Mouse (Mus musculus) thymus, postnatal 36 days (tissue): ENCODE results near the gene Gpam.

Source experiments
- DNase-seq, 2 experiments: peaks; one replicate each; pipeline ENCODE4 v3.0.0; 2022; ENCODE audit warnings: mixed read lengths in 2 of 2

The Gpam gene

GRCm38 (mm10) chr19:55138506-55138905 is 11.5 kb upstream of the Gpam start:
- no peak for DNase-seq

DNA sequence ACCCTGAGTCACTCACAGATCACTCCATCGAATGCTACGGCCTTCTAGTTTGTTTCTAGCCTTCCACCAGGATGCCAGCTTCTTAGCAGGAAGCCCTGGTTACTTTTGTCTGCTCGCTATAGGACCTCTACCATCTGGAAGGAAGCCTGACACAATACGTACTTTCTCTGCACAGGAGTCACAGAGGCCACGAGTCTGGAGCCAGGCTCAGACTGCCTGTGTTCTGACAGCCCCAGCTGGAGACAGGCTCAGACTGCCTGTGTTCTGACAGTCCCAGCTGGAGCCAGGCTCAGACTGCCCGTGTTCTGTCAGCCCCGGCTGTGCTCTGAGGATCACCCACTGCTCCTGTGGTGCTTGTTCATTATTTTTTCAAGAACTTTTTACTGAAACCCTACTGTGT is 10.8 kb upstream of the Gpam start:
- DNase-seq: no peak

DNA sequence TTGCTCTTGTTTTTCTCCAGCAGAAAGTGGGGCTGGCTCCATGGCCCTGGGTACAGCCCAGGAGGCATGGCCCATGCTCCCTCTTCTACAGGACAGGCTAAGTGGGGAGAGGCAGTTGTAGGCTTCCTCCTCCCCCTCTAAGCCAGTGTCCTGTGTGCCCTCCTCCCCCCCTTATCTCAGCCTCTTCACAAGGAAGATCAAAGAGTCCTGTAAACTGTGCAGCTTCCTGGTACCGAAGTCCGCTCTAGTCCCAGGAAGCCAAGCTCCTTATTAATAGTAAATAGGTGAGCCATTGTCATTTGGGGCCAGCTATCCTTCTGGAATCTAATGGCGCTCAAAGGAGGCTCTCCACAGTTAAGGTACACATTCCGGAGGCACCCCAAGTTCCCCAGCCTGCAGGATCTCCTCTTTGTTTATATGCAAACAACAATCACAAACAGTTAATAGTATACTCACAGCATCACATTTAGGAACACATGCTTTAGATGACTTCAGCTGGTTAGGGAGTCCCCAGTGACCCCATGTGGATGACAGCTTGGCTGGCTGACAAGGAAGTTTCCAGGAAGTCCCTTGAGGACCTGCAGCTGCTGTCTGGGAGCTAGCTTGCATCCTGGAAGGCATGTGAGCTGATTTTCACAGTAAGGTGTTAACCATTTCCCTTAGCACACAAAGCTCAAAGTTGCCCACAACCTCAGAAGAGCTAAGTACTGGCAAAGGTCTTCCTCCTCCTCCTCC is 9.8 kb upstream of the Gpam start:
- DNase-seq: no peak

DNA sequence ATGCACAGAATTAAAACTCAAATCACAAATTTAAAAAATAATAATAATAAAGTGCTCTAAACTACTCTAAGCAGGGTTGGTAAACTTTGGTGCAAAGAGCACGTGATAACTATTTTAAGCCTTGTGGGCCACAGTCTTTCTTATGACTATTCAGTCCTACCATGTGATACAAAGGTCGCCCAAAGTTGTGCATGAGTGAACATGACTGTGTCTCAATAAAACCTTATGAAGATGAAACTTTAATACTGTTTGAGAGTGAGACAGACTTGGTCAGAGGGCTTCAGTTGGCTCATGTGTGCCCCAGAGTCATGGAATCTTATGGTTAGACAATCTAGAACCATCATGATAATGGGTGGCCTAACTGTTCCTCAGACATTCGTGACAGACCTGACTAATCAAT is 8.9 kb upstream of the Gpam start:
- DNase-seq: no peak

DNA sequence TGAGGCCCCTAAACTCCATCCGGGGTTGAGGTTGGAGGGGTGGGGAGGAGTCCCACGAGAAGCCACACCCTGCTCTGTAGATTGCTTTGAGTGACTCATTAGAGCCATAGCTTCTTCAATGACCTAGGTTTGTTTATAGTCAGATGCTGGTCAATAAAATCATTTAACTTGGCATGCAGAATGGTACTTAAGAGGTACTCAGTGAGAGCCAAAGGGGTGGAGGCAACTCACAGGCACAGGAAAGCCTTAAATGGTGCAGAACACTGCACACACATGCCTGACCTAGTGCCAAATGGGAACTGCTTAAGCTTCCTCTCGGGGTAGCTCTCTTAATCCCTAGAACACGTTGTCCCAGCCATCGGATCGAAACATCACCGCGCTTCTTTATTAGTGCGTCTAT is 7.5 kb upstream of the Gpam start:
- DNase-seq: no peak

DNA sequence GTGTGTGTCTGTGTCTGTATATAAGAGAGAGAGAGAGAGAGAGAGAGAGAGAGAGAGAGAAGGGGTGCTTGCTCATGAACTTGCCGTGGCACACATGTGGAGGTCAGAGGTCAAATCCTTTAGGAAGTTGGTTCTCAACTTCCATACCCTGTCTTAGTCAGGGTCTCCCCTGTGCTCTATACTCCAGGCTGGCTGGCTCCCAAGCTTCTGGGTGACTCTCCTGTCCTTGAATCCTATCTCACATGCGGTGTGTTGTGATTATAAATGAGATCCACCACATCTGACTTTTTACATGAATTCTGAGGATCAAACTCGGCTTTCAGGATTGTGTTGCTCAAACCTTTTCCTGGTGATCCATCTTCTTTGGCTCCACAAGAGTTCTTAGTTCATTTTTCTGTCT is 5.4 kb upstream of the Gpam start:
- no peak for DNase-seq

DNA sequence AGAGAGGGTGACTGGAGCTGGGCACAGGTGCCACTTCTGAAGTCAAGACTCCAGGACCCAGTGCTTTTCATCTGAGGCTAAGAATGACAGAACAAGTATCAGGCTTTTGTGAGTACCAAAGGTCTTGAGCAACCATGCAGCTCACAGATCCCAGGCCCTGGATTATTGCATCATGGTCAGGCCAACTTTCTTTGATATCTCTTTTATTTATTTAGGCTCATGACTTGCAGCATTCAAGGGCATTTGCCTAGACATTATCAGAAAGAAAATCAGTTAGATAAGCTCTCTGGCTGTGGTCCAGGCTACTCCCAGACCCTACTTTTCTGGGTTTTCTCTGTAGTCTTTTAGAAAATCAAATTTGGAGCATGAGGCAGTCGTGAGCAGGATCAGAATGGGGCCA is 4.7 kb upstream of the Gpam start:
- DNase-seq: no peak

GRCm38 (mm10) chr19:55128469-55128868 is 1.4 kb upstream of the Gpam start:
- no peak for DNase-seq

DNA sequence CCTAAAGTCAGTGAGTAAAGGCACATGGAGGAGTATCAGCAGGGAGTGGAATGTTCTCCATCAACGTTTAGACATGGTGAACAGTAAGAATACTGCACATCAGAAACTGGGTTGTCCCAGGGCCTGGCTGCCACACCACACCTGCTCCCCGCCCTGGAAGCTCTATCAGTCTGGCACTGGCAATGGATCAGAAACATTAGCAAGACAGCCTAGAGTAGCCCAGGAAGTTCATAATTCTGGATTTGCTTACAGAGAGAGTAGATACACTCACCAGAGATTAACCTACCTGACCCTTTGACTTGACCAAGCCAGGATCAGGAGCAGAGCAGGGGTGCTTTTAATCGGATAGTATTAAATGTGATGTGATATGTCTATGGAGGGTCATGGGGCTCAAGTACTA is 1.6 kb downstream of the Gpam start:
- no peak for DNase-seq

GRCm38 (mm10) chr19:55123001-55123536 is 4.0 kb downstream of the Gpam start:
- no peak for DNase-seq

DNA sequence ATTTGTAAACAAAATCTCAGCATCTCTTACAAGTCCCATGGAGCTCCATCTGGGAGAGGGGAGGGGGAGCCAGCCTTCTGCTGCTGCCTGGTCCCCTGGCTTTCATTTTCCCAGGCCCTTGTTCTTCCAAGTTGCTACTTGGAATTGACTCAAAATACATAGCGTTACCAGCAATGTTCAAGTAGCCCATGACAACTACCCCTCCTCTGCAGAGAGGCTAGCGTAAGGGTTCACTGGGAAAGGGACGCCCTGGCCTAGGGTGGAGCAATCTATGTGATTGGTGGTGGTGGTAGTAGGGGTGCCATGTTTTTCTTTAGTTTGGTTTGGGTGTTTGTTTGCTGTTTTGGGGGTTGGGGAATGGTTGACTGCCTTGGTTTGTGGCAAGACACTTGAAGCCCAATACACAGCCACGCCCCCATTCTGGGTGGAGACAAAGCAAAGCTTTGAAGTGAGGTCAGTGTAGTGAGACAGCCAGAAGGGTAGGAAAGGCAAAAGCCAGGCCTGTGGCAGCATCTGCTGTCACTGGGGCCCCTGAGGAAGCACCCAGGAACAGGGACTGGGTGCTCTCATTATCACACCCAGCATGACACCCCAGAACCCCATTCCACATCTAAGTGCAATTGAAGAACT is 4.6 kb downstream of the Gpam start:
- no peak for DNase-seq

DNA sequence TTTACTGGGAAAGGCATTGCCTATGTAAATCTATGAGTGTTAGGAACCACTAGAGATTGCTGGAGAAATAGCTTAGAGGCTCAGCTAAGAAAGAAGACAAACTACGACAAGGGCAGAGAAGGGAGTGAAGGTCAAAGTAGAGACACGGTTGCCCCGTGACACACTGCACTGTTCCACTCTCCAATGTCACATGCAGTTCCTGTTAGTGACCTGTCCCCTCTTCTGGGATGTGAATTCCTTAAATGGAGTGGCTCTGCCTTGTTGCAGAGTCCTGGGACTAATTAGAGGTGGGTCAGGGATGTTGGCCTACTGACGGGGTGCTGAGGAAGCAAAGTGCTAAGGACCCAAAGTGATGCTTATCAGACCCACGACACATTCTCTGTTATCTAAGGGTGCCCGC is 5.2 kb downstream of the Gpam start:
- no peak for DNase-seq

- no peak for DNase-seq
Observed at GRCm38 (mm10) chr19:55120518-55121244, 6.4 kb downstream of the Gpam start.

- DNase-seq: no peak
Observed at GRCm38 (mm10) chr19:55119541-55119940, 7.5 kb downstream of the Gpam start.

DNA sequence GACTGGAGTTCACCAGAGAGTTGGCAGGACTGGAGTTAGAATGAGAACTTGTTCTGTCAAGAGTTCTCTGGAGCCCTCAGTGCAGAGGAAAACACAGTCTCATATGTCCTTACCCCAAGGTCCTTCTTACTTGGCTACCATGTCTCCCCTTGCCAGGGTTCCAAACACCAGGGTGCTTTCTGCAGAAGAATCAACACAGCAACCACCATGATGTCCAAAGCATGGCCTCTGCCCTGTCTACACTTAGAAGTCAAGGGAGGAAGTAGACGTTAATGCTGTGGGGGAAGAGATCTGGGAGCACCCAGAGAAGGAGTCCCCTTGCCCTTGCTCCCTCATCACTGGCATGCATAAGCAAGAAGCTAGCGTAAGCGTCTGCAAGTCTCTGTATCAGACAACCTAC is 9.0 kb downstream of the Gpam start:
- no peak for DNase-seq

- DNase-seq: no peak
Observed at GRCm38 (mm10) chr19:55117059-55117815, 9.8 kb downstream of the Gpam start.

- DNase-seq: no peak
Observed at GRCm38 (mm10) chr19:55115532-55115931, 11.5 kb downstream of the Gpam start.

- DNase-seq: no peak
Observed at GRCm38 (mm10) chr19:55114825-55115395, 12.1 kb downstream of the Gpam start.

DNA sequence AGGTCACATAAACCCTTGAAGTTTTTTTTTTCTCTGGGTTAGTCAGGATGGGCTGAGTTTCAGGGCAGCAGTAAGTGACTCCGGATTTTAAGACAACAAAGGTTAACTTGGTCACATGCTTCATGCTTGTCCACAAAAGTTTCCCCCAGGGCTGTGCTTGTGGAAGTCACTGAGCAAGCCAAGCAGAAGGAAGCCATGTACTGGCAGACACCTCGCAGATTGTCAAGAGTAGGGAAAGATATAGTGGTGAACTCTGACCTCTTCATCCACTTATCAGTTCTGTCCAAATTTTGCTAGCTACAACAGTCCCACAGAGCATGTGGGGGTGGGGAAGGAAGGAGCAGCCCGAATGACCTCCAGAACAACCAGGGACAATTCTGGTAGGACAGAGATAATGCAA is 19.1 kb downstream of the Gpam start:
- no peak for DNase-seq

- no peak for DNase-seq
Observed at GRCm38 (mm10) chr19:55105969-55106368, 21.1 kb downstream of the Gpam start.

- DNase-seq: no peak
Observed at GRCm38 (mm10) chr19:55103081-55103830, 23.8 kb downstream of the Gpam start.

- DNase-seq: peak; percentile 5 to 20
Observed at GRCm38 (mm10) chr19:55101659-55102058, 25.4 kb downstream of the Gpam start.
